Mouse (Mus musculus) kidney, postnatal 36 days (tissue): ENCODE results near the gene P2rx3.

Source experiments
- DNase-seq, 2 experiments: peaks; one replicate each; pipeline ENCODE4 v3.0.0; 2021 to 2022; ENCODE audit warnings: mixed read lengths in 2 of 2

The P2rx3 gene

DNA sequence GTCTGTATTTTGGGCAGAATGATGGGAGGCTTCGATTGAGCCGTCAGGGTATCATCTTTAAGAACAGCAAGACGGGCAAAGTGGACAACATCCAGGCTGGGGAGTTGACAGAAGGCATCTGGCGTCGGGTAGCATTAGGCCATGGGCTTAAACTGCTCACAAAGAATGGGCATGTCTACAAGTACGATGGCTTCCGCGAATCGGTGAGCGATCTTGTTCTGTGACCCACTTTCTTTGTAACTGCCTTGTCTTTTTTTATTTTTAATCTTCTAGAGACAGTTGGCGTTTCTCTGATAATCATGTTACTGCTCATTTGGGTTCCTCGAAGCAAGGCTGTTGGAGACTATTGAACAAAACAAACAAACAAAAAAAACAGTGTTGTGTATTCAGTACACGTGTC is 1.1 kb upstream of the P2rx3 start:
- DNase-seq = no peak

DNA sequence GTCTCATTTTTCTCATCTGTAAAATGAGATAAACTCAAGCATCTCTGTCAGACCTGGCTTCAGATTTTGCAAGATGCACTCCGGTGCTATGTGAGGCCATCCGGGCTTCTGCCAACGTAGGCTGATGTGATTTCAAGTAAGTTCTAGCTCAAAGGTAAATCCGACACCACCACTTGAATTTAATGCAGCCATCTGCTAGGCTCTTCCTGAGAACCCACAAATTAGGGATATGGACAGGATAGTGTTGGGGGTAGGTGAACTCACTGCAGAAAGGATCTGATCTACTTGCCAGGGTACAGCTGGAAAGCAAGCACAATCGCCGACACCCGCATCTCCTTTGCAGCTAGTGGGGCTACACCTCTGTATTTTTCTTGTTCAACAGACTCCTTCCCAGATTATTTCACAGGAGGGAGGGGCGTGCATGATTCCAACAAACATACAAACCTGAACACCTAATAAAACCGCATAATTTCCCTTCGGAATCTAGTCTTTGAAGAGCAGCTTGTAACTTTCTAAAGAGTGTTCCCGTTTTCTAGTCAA is 685 bp downstream of the P2rx3 start:
- no peak for DNase-seq

DNA sequence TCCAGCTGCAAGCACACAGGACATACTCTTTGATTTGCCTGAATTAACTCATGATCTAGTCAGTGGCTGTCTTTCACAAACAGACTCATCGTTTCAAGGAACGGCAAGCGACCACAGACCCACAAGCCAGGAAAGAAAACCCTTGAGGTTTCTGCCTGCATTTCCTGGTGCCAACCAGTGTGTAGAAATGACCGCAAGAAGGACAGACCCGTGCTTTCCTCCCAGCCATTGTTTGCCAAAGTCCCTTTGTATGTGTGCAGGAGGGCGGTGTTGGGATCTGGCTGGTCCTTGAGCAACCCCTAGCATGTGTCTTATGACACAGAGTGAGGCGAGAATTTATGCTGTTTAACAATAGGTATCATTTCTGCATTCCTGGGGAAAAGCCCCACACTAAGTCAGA is 3.1 kb downstream of the P2rx3 start:
- DNase-seq = no peak

DNA sequence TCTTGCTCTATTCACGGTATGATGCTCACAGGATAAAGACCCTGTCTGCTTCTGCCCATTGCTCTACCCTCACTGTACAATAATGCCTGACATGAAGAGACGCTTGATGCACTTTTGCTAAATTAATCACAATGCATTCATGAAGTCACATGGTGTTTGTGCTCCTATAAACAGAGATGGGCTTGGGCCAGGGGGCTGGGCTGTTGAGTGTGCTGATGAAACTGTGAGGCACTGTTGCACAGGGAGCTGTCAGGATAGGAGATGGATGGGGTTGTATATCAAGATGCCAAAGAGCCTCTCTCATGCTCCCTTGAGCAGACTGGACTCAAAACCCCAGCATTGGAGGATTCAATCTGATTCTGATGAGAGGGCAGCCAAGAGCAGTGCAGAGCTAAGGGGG is 4.1 kb downstream of the P2rx3 start:
- DNase-seq = no peak

DNA sequence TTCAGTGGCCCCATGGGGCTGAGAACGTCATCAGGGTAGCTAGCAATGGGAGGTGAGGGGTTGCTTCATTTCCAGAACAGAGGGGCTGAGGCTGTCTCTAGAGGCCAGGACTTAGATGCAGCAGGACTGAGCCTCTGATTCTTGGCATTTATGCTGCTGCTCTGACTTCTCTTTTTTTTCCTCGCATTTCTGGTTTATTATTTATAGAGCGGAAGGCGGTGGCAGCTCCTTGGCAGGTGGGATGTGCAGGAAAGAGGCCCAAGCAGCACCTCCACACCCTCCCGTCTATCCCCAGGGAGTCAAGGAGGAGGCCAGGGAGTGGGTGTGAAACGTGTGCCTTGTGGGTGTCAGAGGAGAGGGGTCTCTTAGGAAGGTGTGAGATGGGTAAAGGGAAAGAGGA is 6.3 kb downstream of the P2rx3 start:
- DNase-seq = no peak

DNA sequence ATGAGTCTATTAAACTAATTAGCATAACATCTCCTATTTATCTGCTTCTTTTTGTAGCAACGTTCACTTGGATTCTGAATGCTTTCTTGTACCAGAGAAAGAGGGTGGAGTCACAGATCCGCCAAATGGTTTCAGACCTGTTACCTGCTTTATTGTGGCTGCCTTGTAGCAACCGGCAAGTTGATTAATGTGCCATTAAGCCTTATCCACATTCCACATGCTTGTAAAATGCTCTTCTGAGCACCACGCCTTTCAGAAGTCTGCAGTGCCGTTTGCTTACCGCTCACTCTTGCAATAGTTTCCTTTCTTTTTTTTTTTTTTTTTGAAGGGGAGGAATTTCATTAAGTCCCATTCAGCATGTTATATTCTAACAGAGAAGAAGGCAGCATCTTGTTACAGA is 7.4 kb downstream of the P2rx3 start:
- no peak for DNase-seq

DNA sequence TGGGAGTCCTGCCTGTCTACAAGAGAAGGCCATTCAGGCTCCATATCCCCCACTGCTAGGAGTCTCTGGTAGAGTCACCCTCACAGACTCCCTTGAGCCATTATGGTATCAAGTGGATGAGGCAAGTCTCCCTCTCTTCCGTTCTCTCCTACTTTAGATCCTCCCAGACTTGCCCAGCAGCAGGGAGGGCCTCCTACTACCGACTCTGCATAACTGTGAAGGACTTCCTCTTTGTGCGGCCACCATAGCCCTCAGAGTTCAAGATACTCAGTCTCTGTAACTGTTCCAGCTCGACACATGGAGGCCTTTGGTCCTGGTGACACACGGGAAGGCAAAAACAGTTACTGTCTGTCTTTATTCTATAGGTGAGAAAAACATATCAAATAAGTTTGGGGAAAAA is 10.0 kb downstream of the P2rx3 start:
- DNase-seq = no peak

DNA sequence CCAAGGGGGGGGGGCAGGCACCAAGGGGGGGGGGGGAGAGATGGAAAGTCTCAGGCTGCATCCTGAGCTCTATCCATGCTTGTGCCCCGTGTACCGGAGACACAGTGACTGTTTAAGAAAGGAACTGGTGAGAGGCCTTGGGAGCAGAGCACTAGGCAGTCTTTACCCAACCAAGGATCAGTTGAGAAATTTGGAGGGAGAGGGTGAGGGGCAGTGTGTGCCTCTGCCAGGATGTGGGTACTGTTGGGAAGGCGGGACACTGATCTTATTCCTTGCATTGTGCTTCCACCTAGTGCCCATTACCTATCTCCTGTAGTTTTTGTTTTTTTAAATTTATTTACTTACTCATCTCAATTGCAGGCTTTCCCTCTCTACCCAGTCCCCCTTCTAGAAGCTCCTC is 11.1 kb downstream of the P2rx3 start:
- no peak for DNase-seq

DNA sequence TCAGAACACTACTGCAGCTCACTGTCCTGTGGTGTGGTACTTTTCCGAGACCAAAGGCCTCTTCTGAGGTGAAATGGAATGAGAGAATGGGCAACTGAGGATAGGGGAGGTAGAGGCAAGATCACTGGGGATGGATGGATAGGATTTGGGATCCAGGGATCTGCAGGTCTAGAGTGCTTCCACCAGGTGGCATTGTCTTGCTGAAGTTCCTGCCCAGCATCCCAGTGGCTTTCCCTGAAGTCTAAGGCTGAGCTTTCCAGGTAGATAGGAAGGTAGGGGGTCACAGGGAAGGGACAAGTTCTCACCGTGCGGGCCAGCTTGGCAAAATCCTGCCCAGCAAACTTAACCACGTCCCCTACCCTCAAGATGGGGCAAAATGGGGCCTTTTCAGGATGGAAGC is 15.2 kb downstream of the P2rx3 start:
- peak; percentile 37 to 55 for DNase-seq

DNA sequence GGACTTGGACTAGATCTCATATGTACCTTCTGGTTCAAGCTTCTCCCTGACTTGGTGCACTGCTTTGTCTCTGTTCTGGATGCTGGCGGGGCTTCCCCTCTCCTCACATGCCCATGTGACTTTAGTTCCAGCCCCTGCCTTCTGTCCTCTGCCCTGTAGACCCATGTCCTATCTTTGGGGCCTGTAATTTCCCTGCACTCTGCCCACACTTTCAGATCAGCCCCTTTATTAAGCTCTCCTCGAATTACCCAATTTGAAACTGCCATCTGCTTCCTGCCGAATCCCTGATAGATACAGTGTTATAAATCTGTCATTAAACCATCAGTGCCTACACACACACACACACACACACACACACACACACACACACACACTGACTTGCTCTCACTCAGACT is 22.7 kb downstream of the P2rx3 start:
- no peak for DNase-seq

DNA sequence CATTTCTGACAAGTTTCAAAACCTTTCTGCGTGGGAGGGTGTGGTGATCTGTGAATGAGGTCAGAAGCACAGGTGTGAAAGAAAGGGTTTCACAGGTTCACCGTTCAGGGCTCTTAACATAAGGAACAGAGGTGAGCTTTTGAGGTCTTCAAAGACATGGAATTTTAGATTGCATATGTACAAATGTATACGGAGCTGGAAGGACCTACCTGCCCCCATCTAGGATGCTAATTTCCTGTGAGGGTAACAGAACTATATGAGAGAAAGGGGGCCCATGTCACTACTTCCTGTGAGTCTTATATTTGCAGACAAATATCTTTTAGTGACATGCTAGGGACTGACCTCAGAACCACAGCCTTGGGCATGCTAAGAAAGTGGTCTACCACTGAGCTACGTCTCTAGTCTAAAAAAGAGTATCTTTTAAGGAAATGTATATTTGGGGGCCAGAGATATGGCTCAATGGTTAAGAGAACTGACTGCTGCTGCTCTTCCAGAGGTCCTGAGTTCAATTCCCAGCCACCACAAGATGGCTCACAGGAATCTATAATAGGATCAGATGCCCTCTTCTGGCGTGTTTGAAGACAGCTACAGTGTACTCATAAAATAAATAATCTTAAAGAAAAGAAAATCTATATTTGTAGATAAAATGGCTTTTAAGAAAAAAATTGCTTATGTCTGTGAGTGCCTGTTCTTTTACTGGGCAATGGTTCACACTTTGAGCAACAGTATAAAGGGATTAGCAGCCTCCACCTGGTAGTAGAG is 23.3 kb downstream of the P2rx3 start:
- no peak for DNase-seq

DNA sequence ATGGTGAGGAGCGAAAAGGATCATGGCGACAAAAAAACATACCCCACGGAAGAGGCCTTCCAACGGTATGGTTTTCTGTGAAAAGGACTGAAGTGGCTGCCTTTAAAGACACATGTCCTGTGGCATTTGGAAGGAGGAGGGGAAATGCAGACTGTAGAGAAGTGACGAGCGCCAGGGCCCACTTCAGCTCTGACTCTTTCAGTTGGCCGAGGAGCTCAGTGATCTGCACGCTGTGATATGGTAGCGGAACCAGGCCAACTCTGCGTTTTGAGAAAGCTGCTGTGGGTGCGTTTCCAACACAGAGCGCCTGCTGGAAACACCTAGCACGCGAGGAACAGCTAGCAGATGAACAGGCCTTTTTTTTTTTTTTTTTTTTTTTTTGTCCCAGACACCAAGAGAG is 24.6 kb downstream of the P2rx3 start:
- DNase-seq = no peak

DNA sequence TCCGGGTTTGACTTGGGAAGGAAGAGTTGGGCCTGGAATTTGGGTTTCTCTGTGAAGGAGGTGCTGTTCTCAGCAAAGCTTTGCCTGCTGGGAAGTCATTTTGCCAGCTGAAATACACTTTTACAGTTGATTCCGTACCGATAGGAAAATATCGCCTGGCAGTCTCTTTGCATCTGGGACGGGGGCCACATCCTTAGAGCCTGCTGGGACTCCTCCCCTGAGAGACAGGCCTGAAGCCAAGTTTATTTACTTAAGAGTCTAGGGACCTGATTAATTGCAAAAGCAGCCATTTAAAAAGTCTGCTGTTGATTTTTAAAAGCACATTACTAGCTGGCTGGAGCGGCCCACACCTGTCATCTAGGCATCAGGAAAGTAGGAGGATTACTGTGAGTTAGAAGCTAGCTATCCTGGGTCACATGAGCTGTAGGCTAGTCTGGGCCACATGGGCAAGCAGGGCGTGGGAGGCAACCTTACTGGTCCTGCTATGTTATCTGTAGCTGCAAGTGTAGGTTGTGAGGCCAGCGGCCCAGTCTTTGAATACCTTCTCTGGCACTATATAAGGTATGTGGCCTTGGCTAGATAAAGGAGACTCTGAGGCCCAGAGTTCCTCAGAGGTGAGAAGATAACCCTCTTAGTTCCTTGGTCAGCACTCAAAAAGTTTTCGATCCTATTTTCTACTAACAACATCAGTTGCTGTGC is 25.2 kb downstream of the P2rx3 start:
- no peak for DNase-seq

DNA sequence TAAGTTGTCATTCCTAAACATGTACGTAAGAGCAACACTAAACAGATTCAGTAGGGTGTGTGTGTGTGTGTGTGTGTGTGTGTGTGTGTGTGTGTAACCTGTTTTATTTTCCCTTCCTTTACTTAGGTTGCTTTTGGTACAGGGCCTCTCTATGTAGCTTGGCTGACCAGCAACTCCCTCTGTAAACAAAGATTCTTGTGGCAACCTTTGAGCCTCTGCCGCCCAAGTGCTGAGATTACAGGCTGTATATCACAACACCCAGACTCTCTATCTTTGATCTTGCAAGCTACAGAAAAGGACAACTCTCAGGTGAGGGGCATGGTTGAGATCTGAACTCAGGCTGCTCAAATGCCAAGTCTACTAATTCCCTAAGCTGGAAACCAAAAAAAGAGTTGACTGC is 28.1 kb downstream of the P2rx3 start:
- DNase-seq = no peak

DNA sequence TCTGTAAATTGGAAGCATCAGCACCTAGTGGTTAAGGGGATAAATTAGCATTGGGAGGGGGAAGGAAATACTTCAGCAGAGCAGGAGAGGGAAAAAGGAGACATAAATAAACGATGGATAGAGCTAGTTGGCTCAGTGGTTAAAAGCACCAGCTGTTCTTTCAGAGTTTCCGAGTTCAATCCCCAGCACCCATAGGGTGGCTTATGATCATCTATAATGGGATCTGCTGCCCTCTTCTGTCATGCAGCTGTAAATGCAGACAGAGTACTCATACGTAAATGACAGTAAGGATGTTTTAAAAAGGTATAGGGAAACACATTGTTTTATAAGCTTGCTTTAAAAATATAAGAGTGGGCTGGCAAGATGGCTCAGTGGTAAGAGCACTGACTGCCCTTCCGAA is 29.5 kb downstream of the P2rx3 start:
- peak; percentile 19 to 40 for DNase-seq

DNA sequence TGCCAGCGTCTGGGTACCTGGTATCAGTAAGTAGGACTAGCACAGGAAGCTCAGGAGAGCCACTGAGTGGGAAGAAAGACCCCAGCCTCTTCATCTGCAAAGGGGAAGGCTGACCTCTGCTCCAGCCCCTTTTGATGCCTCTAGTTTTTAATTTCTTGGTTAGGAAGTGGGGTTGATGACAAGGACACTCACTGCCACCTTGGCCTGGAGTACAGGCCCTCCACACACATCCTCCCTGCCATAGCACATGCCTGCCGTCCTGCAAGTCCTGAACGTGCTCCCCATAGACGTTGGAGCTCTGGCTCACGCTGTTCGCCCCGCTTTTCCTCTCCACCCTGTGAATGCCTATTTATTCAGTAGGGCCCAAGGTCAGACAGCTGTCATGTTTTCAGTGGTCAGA is 30.7 kb downstream of the P2rx3 start:
- DNase-seq = no peak

DNA sequence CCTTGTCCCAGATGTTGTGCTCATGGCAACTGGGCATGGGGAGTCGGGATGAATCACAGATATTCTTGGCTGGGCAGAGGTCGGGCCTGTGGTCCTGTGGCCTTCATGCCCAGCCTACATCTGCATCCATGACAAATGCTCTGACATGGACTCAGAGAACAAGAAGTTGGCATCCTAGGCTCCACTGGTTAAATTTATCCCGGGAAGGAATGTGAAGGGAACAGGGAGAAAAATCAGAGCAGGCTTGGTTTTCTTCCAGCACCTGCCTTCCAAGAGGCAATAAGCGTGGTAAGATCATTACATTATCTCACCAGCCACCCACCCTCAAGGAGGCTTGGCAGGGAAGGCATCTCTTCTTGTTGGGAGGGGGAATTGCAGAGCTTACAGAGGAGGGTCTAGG is 32.9 kb downstream of the P2rx3 start:
- no peak for DNase-seq

DNA sequence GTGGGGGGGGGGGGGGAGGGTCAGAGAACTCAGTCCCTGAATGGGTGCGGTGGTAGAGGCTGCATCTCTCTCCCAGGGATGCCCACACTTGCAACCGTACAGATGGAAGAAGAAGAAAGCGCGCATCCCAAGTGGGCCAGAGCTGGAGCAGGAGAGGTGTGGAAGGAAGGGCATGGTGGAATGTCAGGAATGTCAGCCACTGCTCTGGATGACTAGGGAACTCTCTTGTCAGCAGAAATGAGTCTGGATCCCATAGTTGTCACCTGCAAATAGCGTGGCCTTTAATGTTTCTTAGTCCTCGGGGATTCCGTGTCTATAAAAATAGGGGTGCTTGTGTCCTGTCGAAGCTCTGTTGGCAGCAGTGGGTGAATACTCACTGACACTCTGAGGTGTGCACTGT is 34.7 kb downstream of the P2rx3 start:
- DNase-seq = no peak

DNA sequence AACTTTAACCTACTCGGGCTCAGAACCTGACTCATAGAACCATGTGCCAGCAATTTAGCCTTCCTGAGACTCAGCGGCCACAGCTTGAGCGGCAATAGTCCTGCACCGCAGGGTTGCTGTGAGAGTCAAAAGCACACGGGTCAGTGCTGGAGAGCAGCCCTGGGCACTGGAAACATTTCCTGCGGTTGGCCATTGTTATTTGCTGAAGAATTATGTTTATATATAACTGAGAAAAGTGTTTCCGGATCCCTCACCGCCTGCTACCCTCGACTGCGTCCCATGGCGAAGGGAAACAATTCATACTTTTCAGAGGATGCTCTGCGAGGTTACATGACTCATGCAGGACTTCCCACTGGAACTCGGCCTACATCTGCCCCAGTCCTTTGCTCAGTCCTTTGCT is 35.8 kb downstream of the P2rx3 start:
- peak; percentile 30 to 50 for DNase-seq

DNA sequence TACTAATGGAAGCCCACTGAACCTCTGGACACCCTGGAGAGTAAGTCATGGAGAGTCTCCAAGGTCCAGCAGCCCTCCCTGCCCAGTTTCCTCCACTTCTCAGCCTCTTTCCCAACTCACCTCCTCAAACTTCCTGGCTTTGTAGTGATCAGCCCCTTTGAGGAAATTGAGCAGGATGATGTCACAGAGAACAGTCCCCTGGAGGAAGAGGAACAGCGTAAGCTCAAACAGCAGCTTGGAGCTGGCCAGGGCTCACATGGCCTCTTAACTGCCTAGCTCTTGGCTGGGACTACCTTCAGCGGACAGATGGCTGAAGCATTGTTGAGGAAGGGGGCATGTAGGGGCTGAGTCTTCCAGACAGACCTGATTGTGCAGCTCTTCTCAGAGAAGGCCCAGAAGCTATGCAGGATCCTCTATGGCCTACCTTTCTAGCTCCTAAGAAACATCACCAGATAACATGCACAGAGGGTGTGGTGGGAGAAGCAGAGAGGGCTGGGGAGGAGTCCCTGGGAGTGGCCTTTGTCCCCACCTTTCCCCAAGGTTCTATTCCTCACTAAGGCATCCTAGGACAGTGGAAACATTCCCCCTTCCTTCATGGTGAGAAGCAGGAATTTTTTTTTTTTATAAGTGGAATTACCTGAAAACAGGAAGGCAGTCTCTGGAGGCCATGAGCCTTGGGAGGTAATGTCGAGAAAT is 37.6 kb downstream of the P2rx3 start:
- DNase-seq = peak; percentile 10 to 27

DNA sequence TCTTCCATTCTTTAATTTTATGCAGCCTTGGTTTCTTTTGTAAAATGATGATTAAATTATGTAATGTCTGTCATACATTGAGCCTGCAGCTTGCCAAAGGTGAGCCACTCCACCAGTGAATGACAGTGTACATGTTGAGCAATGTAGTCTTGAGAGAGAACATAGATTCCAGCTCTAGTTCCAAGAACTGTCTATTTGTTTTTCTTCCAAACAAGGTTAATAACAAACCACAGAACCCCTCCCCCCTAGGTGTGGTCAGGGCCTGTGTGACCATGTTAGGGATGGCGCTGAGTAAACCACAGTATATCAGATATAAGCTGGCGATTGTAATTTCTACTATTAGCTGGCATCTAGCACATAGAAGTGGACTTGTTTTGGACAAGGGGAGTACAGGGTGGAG is 40.9 kb downstream of the P2rx3 start:
- no peak for DNase-seq

DNA sequence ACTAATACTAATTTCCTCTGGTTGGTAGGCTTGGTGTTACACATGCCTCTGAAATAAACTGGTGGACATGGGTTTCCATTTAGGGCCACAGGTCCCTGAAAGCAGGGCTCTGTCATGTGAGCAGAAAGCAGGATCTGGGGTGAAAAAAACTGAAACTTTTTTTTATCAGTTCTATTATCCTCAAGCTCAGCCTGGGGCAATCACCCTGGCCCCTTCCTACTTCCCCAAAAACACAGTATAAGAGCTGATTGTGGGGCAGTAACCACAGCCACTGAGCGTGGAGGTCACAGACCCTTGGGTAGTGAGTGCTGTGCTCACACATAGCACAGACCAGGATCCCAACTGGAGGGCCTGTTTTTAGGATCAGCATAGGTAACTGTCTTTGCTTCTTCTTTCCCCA is 49.3 kb downstream of the P2rx3 start, which contains the start of gene Prg3:
Gene Prg3, plus strand, starts transcription at position 286 of the 400 bp plus-strand sequence.
- no peak for DNase-seq

DNA sequence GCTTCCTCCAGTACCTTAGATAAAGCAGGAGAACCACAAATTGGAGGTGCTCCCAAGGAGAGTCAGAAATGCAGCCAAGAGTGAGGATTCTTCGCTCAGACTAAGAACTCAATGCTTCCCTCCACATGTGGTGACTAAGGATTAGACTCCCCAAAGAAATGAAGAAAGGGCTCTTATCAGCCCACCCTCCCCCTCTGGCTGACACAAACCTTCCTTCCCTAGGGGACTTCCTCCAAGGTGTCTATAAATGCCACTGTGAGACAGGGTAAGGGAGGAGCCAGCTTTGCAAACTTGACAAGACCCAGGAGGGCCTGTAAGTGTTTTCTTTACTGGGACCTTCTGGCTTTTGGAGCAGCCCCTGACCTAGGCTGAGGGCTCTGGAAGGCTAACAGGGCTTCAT is 57.1 kb downstream of the P2rx3 start, which contains the start of gene Prg2:
Gene Prg2, plus strand, starts transcription at position 274 of the 400 bp plus-strand sequence.
- no peak for DNase-seq

DNA sequence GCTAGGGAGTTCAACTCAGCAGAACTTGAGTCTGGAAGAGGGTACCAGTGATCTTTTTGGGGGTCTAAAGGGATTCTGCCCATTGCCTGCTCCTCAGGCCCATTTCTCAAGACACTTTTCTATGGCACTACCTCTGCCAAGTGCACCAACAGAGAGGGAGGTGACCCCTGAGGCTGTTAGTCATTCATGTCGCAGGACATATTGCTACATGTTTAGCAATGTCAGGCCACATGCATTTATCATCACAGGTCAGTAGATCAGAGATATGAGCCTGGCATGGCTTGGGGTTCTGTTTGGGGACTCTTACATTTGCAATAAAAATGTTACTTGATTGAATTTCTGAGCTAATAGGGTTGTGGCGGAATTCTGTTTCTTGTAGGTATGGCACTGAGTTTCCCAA is 61.7 kb downstream of the P2rx3 start:
- DNase-seq = no peak
